Mouse (Mus musculus) spleen, adult 10 weeks (tissue): ENCODE results near the gene Vmn1r12. TPM values are rescaled to one million over a fixed set of nuclear protein-coding genes. Genes with fewer than 3 reads are reported as not detected.

Experiments used
- polyA plus RNA-seq: library from polyadenylated mRNA; stranded (reverse); fragments of 350-450 nt; fragmentation: Illumina TruSeq; extraction: RNeasy Lipid Tissue Mini Kit (QIAGEN cat#74804); gene quantifications from one replicate; pipeline ENCODE4 v1.2.3, GENCODE M21; 2015; ENCODE audit warnings: low replicate concordance; ENCODE audit not compliant: insufficient read depth

The Vmn1r12 gene
- not detected for polyA plus RNA-seq

GRCm38 (mm10) chr6:57156619-57157018 is at the start of gene Vmn1r12:
Gene Vmn1r12, plus strand, starts transcription at chr6:57156919.

GRCm38 (mm10) chr6:57109154-57109553 is 47.6 kb upstream of the Vmn1r12 start, which contains the start of gene Vmn1r10:
Gene Vmn1r10, plus strand, starts transcription at chr6:57109454.

DNA sequence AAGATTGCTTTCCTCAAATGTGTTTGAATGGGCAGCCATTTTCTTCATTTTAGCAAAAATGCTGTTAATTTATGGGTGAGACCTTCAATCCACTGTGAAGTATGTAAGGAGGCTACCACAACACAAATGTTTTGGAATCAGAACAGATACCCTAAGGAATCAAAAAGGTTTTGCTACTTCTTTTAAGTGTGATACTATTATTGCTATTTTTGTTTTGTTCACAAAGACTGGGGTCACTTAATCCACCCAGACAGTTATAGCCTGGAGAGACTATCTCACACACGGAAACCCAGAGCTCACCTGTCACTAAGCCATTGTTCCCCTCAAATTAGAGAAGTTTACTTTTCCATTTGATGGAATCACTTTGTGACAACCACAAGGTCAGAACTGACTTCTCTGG is 23.6 kb upstream of the Vmn1r12 start, which contains the start of gene Vmn1r11:
Gene Vmn1r11, plus strand, starts transcription at position 301 of the 400 bp plus-strand sequence.

GRCm38 (mm10) chr6:57202990-57203389 is 46.3 kb downstream of the Vmn1r12 start, which contains the start of gene Vmn1r13:
Gene Vmn1r13, plus strand, starts transcription at chr6:57203290.

Other genes with a start within 250 kb of the Vmn1r12 start
- 125 TPM for gene Nt5c3, start 233.0 kb upstream of the Vmn1r12 start, polyA plus RNA-seq
- gene Vmn1r4, start 232.9 kb upstream of the Vmn1r12 start, polyA plus RNA-seq: 0.22 TPM
- not detected for gene Vmn1r5, start 186.6 kb upstream of the Vmn1r12 start, polyA plus RNA-seq
- not detected for gene Vmn1r6, start 159.7 kb upstream of the Vmn1r12 start, polyA plus RNA-seq
- not detected for gene Vmn1r7, start 131.6 kb upstream of the Vmn1r12 start, polyA plus RNA-seq
- not detected for gene Vmn1r8, start 124.6 kb upstream of the Vmn1r12 start, polyA plus RNA-seq
- gene Vmn1r9, start 90.1 kb upstream of the Vmn1r12 start, polyA plus RNA-seq: not detected
- not detected for gene Vmn1r10, start 47.5 kb upstream of the Vmn1r12 start, polyA plus RNA-seq
- not detected for gene Vmn1r11, start 23.5 kb upstream of the Vmn1r12 start, polyA plus RNA-seq
- not detected for gene Vmn1r13, start 46.4 kb downstream of the Vmn1r12 start, polyA plus RNA-seq
- gene Vmn1r14, start 74.8 kb downstream of the Vmn1r12 start, polyA plus RNA-seq: not detected
- not detected for gene Vmn1r15, start 101.0 kb downstream of the Vmn1r12 start, polyA plus RNA-seq
- not detected for gene Vmn1r16, start 172.6 kb downstream of the Vmn1r12 start, polyA plus RNA-seq
- not detected for gene Vmn1r17, start 206.8 kb downstream of the Vmn1r12 start, polyA plus RNA-seq
- gene Vmn1r18, start 238.9 kb downstream of the Vmn1r12 start, polyA plus RNA-seq: not detected
- not detected for gene Vmn1r19, start 246.9 kb downstream of the Vmn1r12 start, polyA plus RNA-seq